Mouse (Mus musculus) testis, adult 2 months (tissue): ENCODE results near the gene Btnl10.

Experiments used
- CTCF ChIP-seq: fragments of 200-500 bp; IDR thresholded peaks from 2 replicates; pipeline ENCODE4 v1.5.1; 2012; ENCODE audit warnings: low read depth, mild to moderate bottlenecking, inconsistent platforms, low read length, moderate library complexity; ENCODE audit not compliant: control insufficient read depth, insufficient read depth, insufficient replicate concordance
- POLR2A ChIP-seq: fragments of 200-500 bp; IDR thresholded peaks from 2 replicates; pipeline ENCODE4 v1.6.1; 2012; ENCODE audit warnings: low read depth, mild to moderate bottlenecking, inconsistent platforms, low read length, moderate library complexity; ENCODE audit not compliant: control insufficient read depth

GRCm38 (mm10) chr11:58970831-58971530 is 53.3 kb downstream of the Btnl10 start:
- TF ChIP-seq POLR2A = no peak
- no peak for TF ChIP-seq CTCF
